Mouse (Mus musculus): ENCODE data around the gene Trim2. TPM values are rescaled to one million over a fixed set of nuclear protein-coding genes. Genes with fewer than 3 reads are reported as not detected.
A peak's percentile ranks its signal among the peaks of the same experiment; 100 is the strongest.

Gene Trim2
- polyA plus RNA-seq, 3 experiments from 2014 or later: 3.1 to 5.0 (median 4.8) TPM

GRCm38 (mm10) chr3:84286311-84286710 is 20.4 kb downstream of the Trim2 start:
- ATAC-seq: no peak

- ATAC-seq: no peak
Measured at GRCm38 (mm10) chr3:84284796-84285195, 21.9 kb downstream of the Trim2 start.

- no peak for ATAC-seq
Measured at GRCm38 (mm10) chr3:84283524-84283923, 23.2 kb downstream of the Trim2 start.

- ATAC-seq: no peak
Measured at GRCm38 (mm10) chr3:84281936-84282371, 24.7 kb downstream of the Trim2 start.

GRCm38 (mm10) chr3:84278809-84279208 is 27.9 kb downstream of the Trim2 start:
- ATAC-seq: no peak

- no peak for ATAC-seq
Measured at GRCm38 (mm10) chr3:84275124-84275523, 31.6 kb downstream of the Trim2 start.

- no peak for ATAC-seq
Measured at GRCm38 (mm10) chr3:84272293-84273015, 34.2 kb downstream of the Trim2 start.

- no peak for ATAC-seq
Measured at GRCm38 (mm10) chr3:84271794-84272193, 34.9 kb downstream of the Trim2 start.

GRCm38 (mm10) chr3:84271058-84271457 is 35.6 kb downstream of the Trim2 start:
- no peak for ATAC-seq

GRCm38 (mm10) chr3:84270624-84270995 is 36.1 kb downstream of the Trim2 start:
- ATAC-seq: no peak

- no peak for ATAC-seq
Measured at GRCm38 (mm10) chr3:84269987-84270623, 36.6 kb downstream of the Trim2 start.

- no peak for ATAC-seq
Measured at GRCm38 (mm10) chr3:84268434-84268833, 38.2 kb downstream of the Trim2 start.

GRCm38 (mm10) chr3:84266391-84266931 is 40.2 kb downstream of the Trim2 start:
- no peak for ATAC-seq

GRCm38 (mm10) chr3:84265084-84265483 is 41.6 kb downstream of the Trim2 start:
- no peak for ATAC-seq

- no peak for ATAC-seq
Measured at GRCm38 (mm10) chr3:84264395-84264794, 42.3 kb downstream of the Trim2 start.

- ATAC-seq: peak; percentile 59
Measured at GRCm38 (mm10) chr3:84262804-84263203, 43.9 kb downstream of the Trim2 start.

GRCm38 (mm10) chr3:84261863-84262262 is 44.8 kb downstream of the Trim2 start:
- no peak for ATAC-seq

GRCm38 (mm10) chr3:84260837-84261236 is 45.8 kb downstream of the Trim2 start:
- no peak for ATAC-seq

GRCm38 (mm10) chr3:84260024-84260535 is 46.6 kb downstream of the Trim2 start:
- peak; percentile 37 for ATAC-seq

GRCm38 (mm10) chr3:84259281-84260023 is 47.2 kb downstream of the Trim2 start:
- ATAC-seq: peak; percentile 66

- no peak for ATAC-seq
Measured at GRCm38 (mm10) chr3:84258518-84259031, 48.1 kb downstream of the Trim2 start.

GRCm38 (mm10) chr3:84257989-84258517 is 48.6 kb downstream of the Trim2 start:
- ATAC-seq: no peak

- no peak for ATAC-seq
Measured at GRCm38 (mm10) chr3:84254520-84254878, 52.2 kb downstream of the Trim2 start.

All from inflammation-experienced regulatory T-cells, adult 6 months (primary cell).